ENCODE assay signal across 8 mouse cellular contexts in genomic region chr11:4134986-4135935, GRCm38 (mm10). TPM values are rescaled to one million over a fixed set of nuclear protein-coding genes. Genes with fewer than 3 reads are reported as not detected.
DNase-seq lines count a peak whose midpoint lies in the region; ATAC-seq lines count a peak whose summit lies in the region.

Rnf215 (plus strand) TSS chr11:4135202.

- peaks cover 33% of the 10 kb centered on the region for H3K4me1 ChIP-seq in hindbrain, embryonic 13.5 days (replicated peaks)

- H3K36me3 ChIP-seq in hindbrain, embryonic 13.5 days = peaks cover 32% of the 10 kb centered on the region

- H3K9ac ChIP-seq in hindbrain, embryonic 13.5 days = peak within 1 kb of the TSS; percentile 97

- peak within 1 kb of the TSS; percentile 93 for H3K27ac ChIP-seq in hindbrain, embryonic 13.5 days

- WGBS in hindbrain, embryonic 13.5 days = 2% methylated on average over 63 of the region's 66 CpGs

- peak within 1 kb of the TSS; percentile 83 for H3K4me3 ChIP-seq in hindbrain, embryonic 13.5 days

- ATAC-seq in hindbrain, embryonic 13.5 days (ENCODE audit: low FRiP score) = peak; percentile 92

- peak within 1 kb of the TSS; percentile 79 for H3K4me2 ChIP-seq in hindbrain, embryonic 13.5 days

- no peaks in the 10 kb centered on the region for H3K27me3 ChIP-seq in hindbrain, embryonic 13.5 days

- peak; percentile 97 for DNase-seq in NIH3T3 (ENCODE audit: low read depth)
- DNase-seq in cerebellum, postnatal 10 days = peak; percentile 97 to 98
- peak; percentile 58 to 72 for DNase-seq in frontal cortex, postnatal 14 days (ENCODE audit: low spot score in 2 of 2)
- peak; percentile 86 to 95 for DNase-seq in layer of hippocampus, postnatal 25 days (ENCODE audit: extremely low spot score in 1 of 2, low spot score in 1 of 2)
- DNase-seq in lung, postnatal 36 days = peak; percentile 93
- peak; percentile 93 for DNase-seq in retina, postnatal 1 day
- DNase-seq in urinary bladder, adult 18-20 months (ENCODE audit: low spot score in 2 of 2) = peak; percentile 75 to 87

- no peaks in the 10 kb centered on the region for H3K9me3 ChIP-seq in hindbrain, embryonic 13.5 days

RNA-seq across cellular contexts. Expression of gene Rnf215, which starts in this region (rescaled TPM):
- polyA plus RNA-seq in hindbrain, embryonic 13.5 days (2015; fragmentation: Nextera tagmentation; extraction: Ambion mirVana) = 42.9 and 44.0 TPM in 2 replicates
- 10 to 100 TPM; 31.1 to 31.2 TPM for total RNA-seq in layer of hippocampus, postnatal 25 days (2021)

Comparison
In these comparisons a context has a peak if more than half of its experiments do, and no peak if none do; other contexts are left out.
1. Peak in every context shown above with its lines: DNase-seq, ATAC-seq, H3K4me3 ChIP-seq and H3K27ac ChIP-seq.